Mouse (Mus musculus) cerebellum, postnatal 10 days (tissue): ENCODE measurements around the gene Xylb.

Experiments used
- DNase-seq, 2 experiments: peaks; one replicate each; pipeline ENCODE4 v3.0.0; 2021; ENCODE audit warnings: mixed read lengths in 2 of 2

The Xylb gene

DNA sequence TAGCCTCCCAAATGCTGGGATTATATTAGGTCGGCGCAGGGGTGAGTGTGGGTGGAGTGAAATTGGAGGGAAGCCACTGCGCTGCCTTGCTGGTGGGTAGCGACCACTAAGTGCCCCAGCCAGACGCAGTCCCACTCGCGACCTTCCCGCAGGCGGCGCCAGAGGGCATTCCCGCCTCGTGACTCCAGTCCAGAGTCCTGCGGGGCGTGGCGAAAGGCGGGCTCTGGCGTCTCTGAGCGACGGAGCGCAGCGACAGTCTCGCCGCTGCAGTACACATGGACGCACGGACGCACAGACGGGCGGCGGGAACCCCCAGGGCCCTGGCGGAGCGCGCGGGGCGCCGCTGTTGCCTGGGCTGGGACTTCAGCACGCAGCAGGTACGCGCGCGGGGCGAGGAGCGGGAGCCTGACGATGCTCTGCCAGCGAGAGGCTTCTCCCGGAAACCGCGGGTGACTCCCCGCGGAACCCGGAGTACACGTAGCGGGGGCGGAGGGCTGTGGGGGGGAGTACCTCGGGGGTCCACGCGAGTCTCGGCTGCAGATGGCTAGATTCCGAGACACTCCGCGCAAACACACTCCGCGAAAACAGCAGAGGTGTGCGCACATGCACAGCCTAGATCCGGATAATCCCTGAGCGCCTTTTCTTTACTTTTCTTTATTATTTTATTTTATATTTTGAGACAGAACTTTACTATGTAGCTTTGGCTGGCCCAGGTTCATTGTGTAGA lies at the start of gene Xylb:
TSS of gene Xylb (plus strand) at position 51 of the 727 bp plus-strand sequence.
- peak; percentile 97 to 98 for DNase-seq

DNA sequence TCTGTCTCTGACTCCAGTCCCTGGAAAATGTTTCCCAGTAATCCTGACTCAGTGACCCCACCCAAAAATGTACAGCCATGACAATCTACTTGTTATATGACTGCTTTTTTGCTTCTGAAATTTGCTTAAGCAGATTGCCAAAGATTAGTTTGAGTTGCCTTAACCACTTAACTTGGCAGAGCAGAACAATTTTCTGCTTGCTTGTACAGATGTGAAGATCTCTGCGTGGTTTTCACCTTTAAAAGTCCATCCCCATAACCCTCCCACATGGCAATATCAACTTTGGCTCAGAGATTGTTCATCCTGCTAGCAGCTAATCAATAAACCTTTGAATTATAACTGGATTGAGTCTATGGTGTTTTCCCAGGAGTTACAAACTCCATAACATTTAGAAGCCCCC lies 48.1 kb upstream of the Xylb start:
- no peak for DNase-seq

DNA sequence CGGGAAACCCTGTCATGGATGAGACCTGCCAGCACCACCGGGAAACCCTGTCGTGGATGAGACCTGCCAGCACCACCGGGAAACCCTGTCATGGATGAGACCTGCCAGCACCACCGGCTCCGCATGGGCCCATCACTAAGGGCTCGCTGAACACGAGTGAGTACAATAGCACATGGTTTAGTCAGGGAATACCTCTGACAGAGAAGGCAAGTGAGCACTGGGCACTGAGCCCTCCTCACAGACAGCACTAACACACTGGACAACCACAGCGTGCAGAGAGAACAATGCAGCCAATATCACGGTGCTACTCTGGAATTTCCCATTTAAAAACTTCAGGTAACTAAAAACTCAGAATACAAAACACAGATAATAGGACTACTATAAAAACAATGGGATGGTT lies 44.1 kb upstream of the Xylb start:
- DNase-seq = peak; percentile 20 to 32

DNA sequence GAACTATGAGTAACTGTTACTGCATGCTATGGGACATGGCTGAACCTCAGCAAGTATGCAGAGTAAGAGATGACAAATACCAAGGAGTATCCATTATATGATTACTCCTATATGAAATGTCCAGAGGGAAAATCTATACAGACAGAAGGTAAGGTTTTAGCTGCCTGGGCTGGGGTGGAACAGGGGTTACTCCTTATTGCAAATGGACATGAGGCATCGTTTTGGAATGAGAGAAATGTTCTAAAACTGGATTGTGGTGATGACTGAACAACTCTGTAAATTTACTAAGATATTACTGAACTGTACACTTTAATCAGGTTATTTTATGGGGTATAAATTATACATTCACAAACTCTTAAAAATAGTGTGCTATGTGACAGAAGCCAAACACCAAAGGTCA lies 38.3 kb upstream of the Xylb start:
- DNase-seq = no peak

DNA sequence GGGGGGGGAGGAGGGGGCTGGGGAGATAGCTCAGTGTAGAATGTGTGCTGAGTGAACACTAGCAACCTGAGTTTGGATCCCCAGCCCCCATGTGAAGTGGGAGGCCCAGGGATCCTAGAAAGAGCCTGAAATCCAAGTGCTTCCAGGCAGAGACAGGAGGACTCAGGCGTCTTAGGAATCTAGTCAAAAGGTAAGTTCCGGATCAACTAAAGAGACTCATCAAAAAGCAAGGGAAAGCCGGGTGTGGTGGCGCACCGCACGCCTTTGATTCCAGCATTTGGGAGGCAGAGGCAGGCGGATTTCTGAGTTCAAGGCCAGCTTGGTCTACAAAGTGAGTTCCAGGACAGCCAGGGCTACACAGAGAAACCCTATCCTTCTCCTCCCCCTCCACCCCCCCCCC lies 36.7 kb upstream of the Xylb start:
- no peak for DNase-seq

DNA sequence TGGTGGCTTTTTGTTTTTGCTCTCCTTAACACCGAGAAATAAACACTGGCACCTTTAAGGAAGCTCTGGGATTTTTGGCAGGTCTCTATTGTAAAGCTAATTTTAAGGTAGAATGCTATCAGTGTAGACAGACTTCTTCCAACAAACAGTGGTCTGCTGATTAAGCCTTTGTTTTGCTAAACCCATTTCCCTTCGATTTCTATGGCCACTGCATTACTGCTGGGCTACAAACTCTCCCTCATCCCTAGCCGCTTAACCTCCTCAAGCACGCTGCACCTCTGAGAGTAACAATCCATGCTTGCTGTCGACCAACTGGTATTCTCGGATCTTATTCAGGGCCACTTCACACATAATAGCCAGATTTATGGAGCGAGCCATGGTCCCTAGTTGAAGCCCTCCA lies 36.2 kb upstream of the Xylb start:
- DNase-seq = no peak

- no peak for DNase-seq
Measured at GRCm38 (mm10) chr9:119321392-119322229, 35.6 kb upstream of the Xylb start.

DNA sequence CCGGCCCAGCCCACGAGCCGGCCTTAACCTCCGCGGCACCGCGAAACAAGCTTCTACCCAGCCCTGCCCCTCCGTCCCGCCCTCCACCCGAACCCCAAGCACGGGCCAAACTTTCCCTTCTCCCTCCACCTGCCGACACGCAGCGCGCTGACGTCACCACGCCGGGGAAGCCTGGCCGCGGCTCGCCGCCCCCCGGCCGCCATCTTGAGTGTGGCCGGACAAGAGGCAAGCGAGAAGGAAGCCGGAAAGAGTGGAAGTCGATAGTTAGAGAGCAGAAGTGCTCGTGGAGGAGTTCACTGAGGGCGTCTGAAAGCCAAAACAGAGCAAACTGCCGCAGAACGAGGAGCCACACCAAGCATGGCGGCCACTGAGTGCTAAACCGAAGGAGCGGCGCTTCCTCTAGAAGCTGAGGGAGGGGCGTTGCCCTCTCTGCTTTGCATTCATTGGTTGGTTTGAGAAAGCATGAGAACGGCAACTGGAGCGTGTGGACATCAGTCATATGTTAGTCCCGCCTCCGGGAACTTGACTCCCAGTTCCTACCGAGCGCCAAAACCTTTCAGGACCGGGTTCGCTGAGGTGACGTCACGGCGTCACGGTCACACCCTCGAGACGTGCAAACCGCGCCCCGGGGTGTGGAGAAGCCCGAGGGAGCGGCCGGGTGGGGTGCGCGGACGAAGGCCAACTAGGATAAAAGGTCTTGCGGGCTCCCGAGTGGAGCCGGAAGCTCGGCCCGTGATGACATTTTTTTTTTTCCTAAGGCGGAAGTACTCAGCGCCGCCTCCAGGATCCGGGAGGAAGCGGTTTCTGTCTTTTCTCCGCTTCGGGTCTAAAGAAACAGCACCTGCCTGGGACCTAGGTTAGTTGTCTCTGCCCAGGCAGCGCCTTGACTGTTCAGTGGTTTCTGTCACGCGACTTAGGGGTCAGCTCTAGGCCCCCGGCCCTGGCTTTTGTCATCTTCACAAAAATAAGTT lies 34.6 kb upstream of the Xylb start, which contains the start of gene Oxsr1:
TSS of gene Oxsr1 (minus strand) at position 139 of the 971 bp plus-strand sequence.
- peak; percentile 98 for DNase-seq

GRCm38 (mm10) chr9:119323260-119323645 lies 33.9 kb upstream of the Xylb start:
- DNase-seq = no peak

DNA sequence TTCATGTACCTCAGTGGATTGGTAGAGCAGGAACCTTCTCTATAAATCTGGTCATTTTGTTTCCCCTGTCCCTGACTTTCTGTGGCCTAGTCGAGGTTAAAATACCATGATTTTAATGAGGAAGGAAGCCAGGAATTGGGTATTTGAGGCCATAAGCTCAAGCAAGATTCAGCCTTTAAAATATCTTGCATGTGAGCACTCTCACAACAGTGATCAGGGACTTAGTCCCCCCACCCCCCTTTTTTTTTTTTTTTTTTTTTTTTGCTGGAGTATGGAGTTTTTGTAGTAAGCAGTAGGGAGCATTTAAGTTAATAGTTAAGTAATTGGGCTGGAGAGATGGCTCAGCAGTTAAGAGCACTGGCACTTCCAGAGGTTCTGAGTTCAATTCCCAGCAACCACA lies 33.1 kb upstream of the Xylb start:
- DNase-seq = no peak

DNA sequence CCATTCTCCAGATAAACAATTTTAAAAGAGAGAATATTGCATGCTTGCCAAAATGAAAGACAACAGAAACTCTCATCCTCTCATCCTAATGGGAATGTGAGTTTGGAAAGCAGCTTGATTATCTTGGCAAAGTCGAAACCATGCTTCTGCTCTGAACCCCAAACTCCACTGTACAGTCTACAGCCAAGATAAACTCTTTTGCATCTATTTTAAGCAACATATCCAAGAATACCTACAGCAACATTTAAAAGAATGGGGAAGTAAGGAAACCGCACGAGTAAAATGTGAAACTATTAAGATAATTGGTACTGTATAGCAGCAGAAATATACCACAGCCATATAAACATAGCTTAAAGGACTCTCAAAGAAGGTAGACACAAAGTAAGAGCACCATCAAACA lies 28.7 kb upstream of the Xylb start:
- DNase-seq = no peak

GRCm38 (mm10) chr9:119330186-119330963 lies 26.8 kb upstream of the Xylb start:
- DNase-seq = peak in 1 of 2 experiments; percentile 28

DNA sequence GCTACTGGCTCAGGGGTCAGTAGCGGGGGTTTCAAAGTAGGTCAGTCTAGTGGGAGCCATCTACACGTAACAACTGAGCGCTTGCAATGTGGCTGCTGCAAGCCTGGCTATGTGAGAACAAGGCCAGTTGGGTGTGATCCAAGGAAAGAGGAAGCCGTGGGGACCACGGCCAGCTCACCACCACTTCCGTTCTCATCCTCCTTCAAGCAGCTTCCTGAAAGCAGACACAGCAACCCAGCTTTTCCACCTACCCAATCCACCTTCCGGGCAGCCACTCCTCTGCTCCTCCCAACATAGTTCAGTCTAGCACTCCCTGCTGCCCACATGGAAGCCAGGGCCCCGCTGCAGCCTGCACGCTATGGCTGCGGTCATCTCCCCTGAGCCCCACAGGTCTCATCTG lies 22.9 kb upstream of the Xylb start:
- DNase-seq = peak; percentile 60 to 70

GRCm38 (mm10) chr9:119334834-119335233 lies 22.3 kb upstream of the Xylb start:
- DNase-seq = no peak

- peak; percentile 31 to 35 for DNase-seq
Measured at GRCm38 (mm10) chr9:119335571-119335970, 21.6 kb upstream of the Xylb start.

- peak in 1 of 2 experiments; percentile 27 for DNase-seq
Measured at GRCm38 (mm10) chr9:119337842-119338241, 19.3 kb upstream of the Xylb start.

DNA sequence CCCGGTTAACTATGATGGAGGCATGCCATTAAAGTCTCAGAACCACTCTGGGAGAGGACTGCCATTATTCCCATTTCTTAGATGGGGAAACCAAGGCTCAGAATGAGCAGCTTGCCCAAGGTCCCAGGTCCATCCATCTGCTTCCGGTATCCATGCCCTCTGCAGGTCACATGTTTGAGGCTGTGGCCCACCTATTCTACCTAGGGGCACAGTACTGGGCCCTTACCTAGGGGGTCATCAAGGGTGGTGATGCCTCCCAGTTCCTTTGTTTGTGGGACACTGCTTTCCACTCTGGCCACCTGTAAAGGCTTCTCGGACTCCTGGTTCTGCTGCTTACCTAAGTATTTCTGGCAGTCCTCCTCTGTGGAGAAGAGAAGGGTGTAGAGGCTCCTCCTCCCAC lies 18.8 kb upstream of the Xylb start:
- no peak for DNase-seq

GRCm38 (mm10) chr9:119339106-119339505 lies 18.1 kb upstream of the Xylb start:
- DNase-seq = no peak

DNA sequence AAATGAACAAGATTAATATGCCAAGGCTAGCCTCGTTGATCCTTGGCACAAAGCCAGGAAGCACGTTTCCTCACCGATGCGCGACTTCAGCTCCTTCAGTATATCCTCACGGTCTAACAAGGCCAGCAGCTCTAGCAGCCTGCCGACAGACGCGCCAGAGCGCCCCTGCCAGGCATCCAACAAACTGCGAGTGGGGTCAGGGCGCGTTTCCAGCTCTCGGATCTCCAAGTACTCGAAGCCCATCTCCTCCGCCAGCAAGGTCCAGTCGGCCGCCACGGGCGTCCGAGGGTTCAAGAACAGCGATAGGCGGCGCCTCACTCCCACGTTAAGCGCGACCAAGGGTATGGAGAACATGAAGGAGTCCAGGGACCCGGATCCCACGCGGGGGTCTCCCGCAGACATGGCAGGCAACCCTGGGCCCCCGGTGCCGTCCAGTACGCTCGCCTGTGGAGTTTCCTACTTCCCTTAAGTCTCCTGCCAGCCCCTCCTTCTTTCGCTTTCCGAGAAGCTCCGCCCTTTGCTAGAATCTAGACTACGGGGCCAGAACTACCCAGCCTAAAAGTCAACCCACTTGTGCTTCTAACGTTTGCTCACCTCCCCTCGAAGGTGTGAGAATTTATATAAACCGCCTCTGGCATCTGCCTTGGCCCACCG lies 17.5 kb upstream of the Xylb start, which contains the start of gene Acaa1a:
TSS of gene Acaa1a (plus strand) at position 119 of the 654 bp plus-strand sequence.
- DNase-seq = peak; percentile 86 to 87

- DNase-seq = no peak
Measured at GRCm38 (mm10) chr9:119340212-119340580, 17.0 kb upstream of the Xylb start.
